9 mouse cellular contexts compared by ENCODE assay signal in the genomic region with DNA sequence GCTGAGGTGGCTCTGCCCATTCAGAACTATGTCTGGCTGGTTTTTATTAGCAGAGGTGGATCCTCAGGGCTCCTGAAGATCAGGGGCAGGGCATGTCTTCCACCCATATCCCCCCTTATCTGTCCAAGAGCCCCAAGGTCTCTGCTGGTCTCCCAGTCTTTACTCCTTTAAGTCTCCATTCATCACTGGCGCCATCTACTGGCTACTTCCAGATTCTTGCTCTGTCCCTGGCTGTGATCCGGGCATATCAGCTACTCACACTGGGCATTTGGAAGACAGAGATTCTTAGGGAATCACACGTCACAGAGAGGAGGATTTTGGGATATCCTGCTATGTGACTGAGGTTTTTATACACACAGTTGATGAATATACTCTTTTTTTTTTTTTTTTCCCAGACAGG. TPM values are rescaled to one million over a fixed set of nuclear protein-coding genes. Genes with fewer than 3 reads are reported as not detected.
DNase-seq lines count a peak whose midpoint lies in the region; ATAC-seq and TF ChIP-seq lines count a peak whose summit lies in the region.
"Had no signal": no experiment of that assay in that cellular context is flagged by ENCODE, and none has a peak within 500 bp of the region (broad histone marks: within the 10 kb centered on the region; RNA-seq: fewer than 3 reads in every experiment).

No protein-coding gene starts in this region.

- no peak overlapping the region for H3K9ac ChIP-seq in heart, adult 2 months (ENCODE audit: low read depth, low read length)
- H3K9ac ChIP-seq in heart, embryonic 11.5 days (ENCODE audit: low read depth, low read length) = no peak overlapping the region
- H3K9ac ChIP-seq: embryonic facial prominence, embryonic 13.5 days had no signal

- no peaks in the 10 kb centered on the region; the same call in 1 of the 2 replicates for H3K27me3 ChIP-seq in heart, adult 2 months (ENCODE audit: control insufficient read depth, insufficient read depth, low read length)
- H3K27me3 ChIP-seq in heart, embryonic 11.5 days (ENCODE audit: control insufficient read depth, insufficient read depth, low read length) = peaks cover 43% of the 10 kb centered on the region
- H3K27me3 ChIP-seq in Patski = no peaks in the 10 kb centered on the region

- no peaks in the 10 kb centered on the region for H3K9me3 ChIP-seq in heart, embryonic 11.5 days (replicated peaks; ENCODE audit: control insufficient read depth, low read length)
- H3K9me3 ChIP-seq: embryonic facial prominence, embryonic 13.5 days had no signal

- CTCF ChIA-PET in Patski (lab: Charles Lee) = interaction anchor here (0.8 to 2.3 kb wide), 6 partner anchors 8 to 84 kb away, joined by 3 to 6 read pairs (median 3); no protein-coding TSS in a partner anchor

- no peaks in the 10 kb centered on the region for H3K4me1 ChIP-seq in heart, adult 2 months (ENCODE audit: control insufficient read depth, insufficient read depth, low read length)
- H3K4me1 ChIP-seq in heart, embryonic 11.5 days (ENCODE audit: control insufficient read depth, insufficient read depth, low read length) = no peaks in the 10 kb centered on the region

- H3K4me2 ChIP-seq in heart, embryonic 11.5 days = no peak overlapping the region
- H3K4me2 ChIP-seq: embryonic facial prominence, embryonic 13.5 days had no signal

- no peak; the same call in 1 of the 2 replicates for ATAC-seq in heart, embryonic 11.5 days (replicated peaks; ENCODE audit: insufficient number of reproducible peaks, low FRiP score, low TSS enrichment)
- no peak for ATAC-seq in Patski
- ATAC-seq in hematopoietic stem cell, adult 5-6 weeks (replicated peaks in 1 of 2; ENCODE audit: insufficient read depth in 1 of 2, low FRiP score in 2 of 2, low TSS enrichment in 1 of 2, low read depth in 1 of 2, poor library complexity in 2 of 2, severe bottlenecking in 2 of 2) = peak; percentile 59 to 62

- no peak for TF ChIP-seq POLR2A in heart, adult 2 months (IDR thresholded peaks at IDR 0.05; ENCODE audit: insufficient read depth, low read depth, low read length)

- no peaks in the 10 kb centered on the region for H3K36me3 ChIP-seq in heart, adult 2 months (ENCODE audit: control insufficient read depth, insufficient read depth, low read length)
- no peaks in the 10 kb centered on the region for H3K36me3 ChIP-seq in heart, embryonic 11.5 days (ENCODE audit: control insufficient read depth, insufficient read depth, low read length)
- H3K36me3 ChIP-seq: embryonic facial prominence, embryonic 13.5 days had no signal

- in situ Hi-C loops in Patski (cut with MboI; ENCODE audit: low pct_unique_long_range_greater_than_20kb) = no loop called here

- 7% methylated on average over 3 of the region's 3 CpGs for whole genome bisulfite sequencing in heart, adult 2 months
- 13% methylated on average over 3 of the region's 3 CpGs for WGBS in heart, embryonic 11.5 days (ENCODE audit: insufficient replicate concordance)

- POLR2A ChIA-PET in Patski (lab: Charles Lee) = no interaction called here

- peak; percentile 59 to 74 for DNase-seq in heart, adult 2 months
- no peak for DNase-seq in Patski (ENCODE audit: low read depth, low spot score)
- peak; percentile 48 to 71 for DNase-seq in cerebellum, postnatal 4 days (ENCODE audit: low spot score in 2 of 2)
- peak; percentile 68 for DNase-seq in left cerebral cortex, postnatal 4 days
- DNase-seq in naive thymus-derived CD4-positive, alpha-beta T cell, adult 2 months (ENCODE audit: low read depth) = peak; percentile 82
- peak; percentile 65 for DNase-seq in thymus, postnatal 0 days (ENCODE audit: low spot score)

- TF ChIP-seq CTCF in heart, adult 2 months (IDR thresholded peaks at IDR 0.05) = peak; percentile 83
- TF ChIP-seq CTCF in Patski (IDR thresholded peaks at IDR 0.05) = peak; percentile 69

- intact Hi-C loops in heart, adult 2 months (cut with DNase I) = loop anchor here (1.0 kb wide), 1 partner anchor 10 kb away; no protein-coding TSS in a partner anchor
- intact Hi-C loops in left cerebral cortex, postnatal 4 days (cut with DNase I) = loop anchor here (10.0 kb wide), 1 partner anchor 188 kb away; no protein-coding TSS in a partner anchor

- H3K4me3 ChIP-seq in heart, adult 2 months = no peak overlapping the region
- no peak overlapping the region for H3K4me3 ChIP-seq in heart, embryonic 11.5 days (ENCODE audit: low read depth, low read length)
- H3K4me3 ChIP-seq: embryonic facial prominence, embryonic 13.5 days had no signal

- H3K79me2 ChIP-seq in heart, adult 2 months (replicated peaks; ENCODE audit: control insufficient read depth, insufficient read depth, low read length) = no peaks in the 10 kb centered on the region

- no peak for TF ChIP-seq EP300 in heart, adult 2 months (IDR thresholded peaks at IDR 0.05; ENCODE audit: insufficient read depth, low read depth, low read length)

- no peak overlapping the region for H3K27ac ChIP-seq in heart, adult 2 months
- H3K27ac ChIP-seq in heart, embryonic 11.5 days (ENCODE audit: low read depth, low read length) = no peak overlapping the region
- H3K27ac ChIP-seq: embryonic facial prominence, embryonic 13.5 days had no signal

RNA-seq across cellular contexts. Expression of gene Syf2, which starts 25.6 kb away (rescaled TPM):
- 10 to 100 TPM; 48.7 to 61.1 TPM for total RNA-seq in heart, adult 2 months (2021)
- 24.9 and 34.1 TPM in 2 replicates for polyA plus RNA-seq in heart, adult 2 months (2012; rRNA removed)
- polyA plus RNA-seq in heart, embryonic 11.5 days (2014; fragmentation: Nextera tagmentation; extraction: Ambion mirVana) = 59.5 and 61.5 TPM in 2 replicates
- polyA plus RNA-seq in Patski (2021) = 73.5 TPM
- total RNA-seq in hematopoietic stem cell, adult 5-6 weeks (2017) = 251 and 314 TPM in 2 replicates
- 10 to 100 TPM; 37.5 to 40.4 TPM for total RNA-seq in left cerebral cortex, postnatal 4 days (2021)
- polyA plus RNA-seq in thymus, postnatal 0 days (2015; fragmentation: Nextera tagmentation; extraction: Ambion mirVana) = 171 and 176 TPM in 2 replicates

RNA-seq across cellular contexts. Expression of gene Rsrp1, which starts 32.9 kb away (rescaled TPM):
- total RNA-seq in heart, adult 2 months (2021) = 100 to 1,000 TPM; 137 to 175 TPM
- 192 TPM in 2 replicates for polyA plus RNA-seq in heart, adult 2 months (2012; rRNA removed)
- polyA plus RNA-seq in heart, embryonic 11.5 days (2014; fragmentation: Nextera tagmentation; extraction: Ambion mirVana) = 331 and 353 TPM in 2 replicates
- 237 TPM for polyA plus RNA-seq in Patski (2021)
- 121 and 246 TPM in 2 replicates for total RNA-seq in hematopoietic stem cell, adult 5-6 weeks (2017)
- 100 to 1,000 TPM; 231 to 238 TPM for total RNA-seq in left cerebral cortex, postnatal 4 days (2021)
- polyA plus RNA-seq in thymus, postnatal 0 days (2015; fragmentation: Nextera tagmentation; extraction: Ambion mirVana) = 822 and 855 TPM in 2 replicates

RNA-seq across cellular contexts. Expression of gene Tmem50a, which starts 41.5 kb away (rescaled TPM):
- 10 to 100 TPM; 59.3 to 69.2 TPM for total RNA-seq in heart, adult 2 months (2021)
- 81.8 and 106 TPM in 2 replicates for polyA plus RNA-seq in heart, adult 2 months (2012; rRNA removed)
- 149 and 150 TPM in 2 replicates for polyA plus RNA-seq in heart, embryonic 11.5 days (2014; fragmentation: Nextera tagmentation; extraction: Ambion mirVana)
- polyA plus RNA-seq in Patski (2021) = 98.5 TPM
- total RNA-seq in hematopoietic stem cell, adult 5-6 weeks (2017) = 226 and 246 TPM in 2 replicates
- total RNA-seq in left cerebral cortex, postnatal 4 days (2021) = 100 to 1,000 TPM; 117 to 120 TPM
- polyA plus RNA-seq in thymus, postnatal 0 days (2015; fragmentation: Nextera tagmentation; extraction: Ambion mirVana) = 247 and 304 TPM in 2 replicates

Comparison
In these comparisons a context has a peak if more than half of its experiments do, and no peak if none do; other contexts are left out.
1. ATAC-seq: peak in hematopoietic stem cell, adult 5-6 weeks (2 of 2); none in heart, embryonic 11.5 days (single experiment) and Patski (single experiment).